Comparison of ENCODE assay signal across 19 mouse cellular contexts in the genomic region with DNA sequence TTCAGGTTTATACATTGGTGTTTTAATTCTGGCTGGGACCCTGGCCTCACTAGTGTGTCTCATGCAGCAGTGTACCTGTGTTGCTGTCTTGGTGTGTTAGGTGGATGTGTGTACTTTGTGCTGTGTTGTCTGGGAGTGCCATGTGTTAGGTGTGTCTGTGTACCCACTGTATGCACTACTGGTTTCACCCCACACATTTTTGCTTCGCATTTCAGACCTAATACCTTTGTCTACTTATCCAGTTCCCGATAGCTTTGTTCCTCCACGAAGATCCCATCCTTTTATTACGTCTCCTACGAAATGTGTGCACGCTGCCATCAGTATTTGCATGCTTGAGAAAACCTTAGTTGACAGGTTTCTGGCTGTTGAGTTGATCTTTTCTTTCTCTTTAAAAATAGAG.
"Had no signal": no experiment of that assay in that cellular context is flagged by ENCODE, and none has a peak within 500 bp of the region (broad histone marks: within the 10 kb centered on the region; RNA-seq: fewer than 3 reads in every experiment).

No protein-coding gene starts in this region.

- H3K27ac ChIP-seq: liver, embryonic 12.5 days; liver, embryonic 14.5 days; midbrain, embryonic 12.5 days; midbrain, embryonic 15.5 days; neural tube, embryonic 13.5 days; neural tube, embryonic 15.5 days had no signal

- DNase-seq: lung, adult 18-20 months; lung, embryonic 14.5 days; lung, postnatal 10 days; lung, postnatal 4 days; retina, postnatal 1 day; right cerebral cortex, adult 18-20 months; right cerebral cortex, postnatal 25 days; right cerebral cortex, postnatal 4 days; spleen, adult 18-20 months; thymus, adult 18-20 months; thymus, postnatal 14 days; thymus, postnatal 36 days had no signal

- H3K4me2 ChIP-seq: liver, embryonic 12.5 days; lung, embryonic 14.5 days; midbrain, embryonic 12.5 days; midbrain, embryonic 15.5 days; neural tube, embryonic 13.5 days; neural tube, embryonic 15.5 days had no signal

- H3K4me3 ChIP-seq: liver, embryonic 12.5 days; midbrain, embryonic 12.5 days; midbrain, embryonic 15.5 days; myocyte; neural tube, embryonic 13.5 days; neural tube, embryonic 15.5 days had no signal

- H3K27me3 ChIP-seq: liver, embryonic 12.5 days; midbrain, embryonic 12.5 days; midbrain, embryonic 15.5 days; neural tube, embryonic 13.5 days; neural tube, embryonic 15.5 days had no signal

- H3K9ac ChIP-seq: liver, embryonic 12.5 days; liver, embryonic 14.5 days; lung, embryonic 14.5 days; midbrain, embryonic 12.5 days; midbrain, embryonic 15.5 days; neural tube, embryonic 13.5 days; neural tube, embryonic 15.5 days had no signal

- H3K9me3 ChIP-seq: liver, embryonic 12.5 days; midbrain, embryonic 12.5 days; midbrain, embryonic 15.5 days; neural tube, embryonic 13.5 days; neural tube, embryonic 15.5 days had no signal

- ATAC-seq: liver, embryonic 12.5 days; midbrain, embryonic 15.5 days had no signal
